Mouse (Mus musculus): ENCODE results near the gene Uty. TPM values are rescaled to one million over a fixed set of nuclear protein-coding genes. Genes with fewer than 3 reads are reported as not detected.

The Uty gene
- polyA plus RNA-seq, 1 experiment from 2014 or later: 7.3 TPM

Other genes with a start within 250 kb of the Uty start
- gene Eif2s3y, start 235.2 kb downstream of the Uty start, polyA plus RNA-seq (2015; fragmentation: Nextera tagmentation; extraction: Ambion mirVana): 20.6 and 26.2 TPM in 2 replicates
- gene Ddx3y, start 40.9 kb upstream of the Uty start, polyA plus RNA-seq (2015; fragmentation: Nextera tagmentation; extraction: Ambion mirVana): 16.3 and 17.6 TPM in 2 replicates
- gene Usp9y, start 214.0 kb upstream of the Uty start, polyA plus RNA-seq (2015; fragmentation: Nextera tagmentation; extraction: Ambion mirVana): not detected in 2 replicates